Mouse (Mus musculus) kidney, adult 2 months (tissue): ENCODE results near the gene Mb.

Experiments used
- CTCF ChIP-seq: fragments of 200-500 bp; conservative IDR thresholded peaks from 2 replicates; pipeline ENCODE4 v1.5.1; 2011; ENCODE audit warnings: low read depth, mild to moderate bottlenecking, control low read depth, low read length, moderate library complexity, mixed read lengths; ENCODE audit not compliant: insufficient read depth, insufficient read length
- POLR2A ChIP-seq: fragments of 200-500 bp; IDR thresholded peaks from one replicate; pipeline ENCODE4 v1.6.1; 2011; ENCODE audit warnings: low read depth, low read length, control low read depth

DNA sequence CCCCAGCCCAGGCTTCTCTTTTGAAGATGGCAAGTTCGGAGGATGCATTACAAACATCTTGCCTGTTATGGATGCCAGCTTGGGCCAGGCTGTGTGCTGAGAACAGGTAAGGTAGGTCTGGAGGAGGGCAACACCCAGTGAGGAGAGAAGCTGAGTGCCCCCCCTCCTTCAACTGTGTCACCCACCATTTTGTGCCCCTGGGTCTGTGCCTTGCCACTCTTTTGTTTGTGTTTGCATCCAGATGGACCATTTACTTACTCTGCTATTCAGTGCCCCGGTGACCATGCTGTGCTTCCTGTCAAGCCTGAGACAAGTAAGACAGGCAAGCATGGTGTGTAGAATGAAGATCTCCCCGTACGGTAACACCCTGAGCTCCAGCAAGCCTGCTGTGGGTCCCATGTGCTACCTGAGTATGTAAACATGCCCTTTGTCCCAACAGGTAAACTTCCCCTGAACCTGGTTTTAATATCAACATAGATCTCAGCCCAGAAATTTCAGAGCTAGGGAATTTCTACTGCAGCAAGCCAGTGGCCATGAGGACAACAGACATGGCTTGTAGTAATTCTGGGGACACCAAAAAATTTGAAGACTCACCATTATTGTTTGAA lies 22.2 kb upstream of the Mb start:
- no peak for TF ChIP-seq CTCF
- TF ChIP-seq POLR2A = no peak
